Mouse (Mus musculus) cerebellum, adult 11-12 months (tissue): ENCODE data around the gene Rnf150.
"Not testable (repeated sequence)": the region's sequence is repeated elsewhere in the genome, so short reads cannot be mapped to it uniquely, and the experiment has no call there.

Experiments
- DNase-seq: peaks from one replicate; pipeline ENCODE4 v3.0.0; 2022

Rnf150 gene

DNA sequence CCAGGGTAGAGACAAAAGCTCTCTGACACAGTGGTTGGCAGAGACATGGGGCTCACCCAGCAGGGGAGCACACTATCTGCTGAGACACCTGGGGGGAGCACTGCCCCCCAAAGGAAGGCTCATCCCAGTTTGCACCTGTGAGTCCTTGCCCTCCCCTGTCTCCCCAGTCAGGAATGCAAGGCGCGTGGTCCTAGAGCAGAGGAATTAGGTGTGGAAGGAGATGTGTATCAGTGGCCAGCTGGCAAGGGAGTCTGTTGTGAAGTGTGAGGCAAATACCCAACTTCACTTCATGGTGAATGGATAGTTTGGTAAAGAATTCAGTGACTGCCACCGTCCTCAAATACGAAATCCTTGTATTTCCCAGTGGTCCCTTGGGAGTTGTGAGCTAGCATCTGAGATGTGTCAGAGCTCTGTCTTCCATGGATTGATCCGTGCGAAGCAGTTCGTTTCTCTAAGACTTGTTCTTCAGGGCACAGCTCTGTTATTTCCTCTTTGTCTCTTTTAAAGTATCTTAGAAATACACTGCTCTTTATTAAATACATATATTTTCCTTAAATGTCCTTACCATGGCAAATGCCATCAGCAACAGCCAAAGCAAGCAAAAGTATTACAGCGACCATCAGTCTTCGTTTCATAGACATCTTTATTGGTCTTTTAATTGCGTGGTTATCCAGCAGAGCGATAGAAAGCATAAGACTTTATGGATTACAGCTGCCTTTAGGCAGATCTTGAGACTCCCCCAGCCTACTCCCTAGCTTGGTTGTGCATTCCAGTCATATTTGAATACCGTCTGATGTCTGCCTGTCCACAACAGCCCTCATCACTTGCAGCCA is 215.8 kb downstream of the Rnf150 start:
- no peak for DNase-seq

DNA sequence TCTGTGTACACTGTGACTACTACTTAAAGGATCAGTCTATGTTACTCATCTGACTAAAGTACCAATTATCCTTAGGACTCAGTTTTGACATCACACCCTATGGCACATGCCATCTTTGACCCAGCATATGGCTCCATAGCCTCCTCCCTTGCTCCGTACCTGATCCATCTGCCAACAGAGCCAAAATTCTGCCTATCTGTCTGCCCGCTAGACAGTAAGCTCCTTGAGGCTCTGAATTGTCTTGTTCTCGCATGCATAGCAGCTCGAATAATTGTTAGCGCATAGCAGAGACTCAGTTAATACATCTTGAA is 216.3 kb downstream of the Rnf150 start:
- no peak for DNase-seq

DNA sequence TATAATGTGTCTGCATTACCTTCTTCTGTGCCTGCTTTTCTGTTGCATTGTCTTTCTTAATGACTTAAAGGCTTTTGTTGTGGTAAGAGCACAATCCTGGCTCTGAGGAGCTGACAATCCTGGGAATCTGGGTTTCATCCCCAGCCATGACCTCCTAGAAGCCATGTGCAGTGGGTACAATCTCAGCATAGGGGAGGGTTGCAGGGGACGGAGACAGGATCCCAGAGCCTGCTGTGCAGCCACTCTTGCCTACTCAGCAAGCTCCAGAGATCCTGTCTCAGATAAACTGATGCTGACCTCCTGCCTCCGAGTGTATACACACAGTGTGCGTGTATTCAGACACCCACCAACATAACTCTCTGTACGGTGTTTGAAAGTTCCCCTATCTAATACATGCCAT is 218.1 kb downstream of the Rnf150 start:
- DNase-seq = no peak

DNA sequence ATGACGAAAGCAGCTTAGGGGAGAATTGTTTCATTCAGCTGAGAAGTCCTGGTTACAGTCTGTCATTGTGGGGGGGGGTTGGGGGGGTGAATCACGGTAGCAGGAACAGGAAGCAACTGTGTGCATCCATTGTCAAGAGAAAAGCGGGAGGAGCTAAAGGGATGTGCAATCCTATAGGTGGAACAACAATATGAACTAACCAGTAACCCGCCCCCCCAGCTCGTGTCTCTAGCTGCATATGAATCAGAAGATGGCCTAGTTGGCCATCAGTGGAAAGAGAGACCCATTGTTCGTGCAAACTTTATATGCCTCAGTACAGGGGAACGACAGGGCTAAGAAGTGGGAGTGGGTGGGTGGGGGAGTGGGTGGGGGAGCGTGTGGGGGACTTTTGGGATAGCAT is 218.7 kb downstream of the Rnf150 start:
- DNase-seq = not testable (repeated sequence)

DNA sequence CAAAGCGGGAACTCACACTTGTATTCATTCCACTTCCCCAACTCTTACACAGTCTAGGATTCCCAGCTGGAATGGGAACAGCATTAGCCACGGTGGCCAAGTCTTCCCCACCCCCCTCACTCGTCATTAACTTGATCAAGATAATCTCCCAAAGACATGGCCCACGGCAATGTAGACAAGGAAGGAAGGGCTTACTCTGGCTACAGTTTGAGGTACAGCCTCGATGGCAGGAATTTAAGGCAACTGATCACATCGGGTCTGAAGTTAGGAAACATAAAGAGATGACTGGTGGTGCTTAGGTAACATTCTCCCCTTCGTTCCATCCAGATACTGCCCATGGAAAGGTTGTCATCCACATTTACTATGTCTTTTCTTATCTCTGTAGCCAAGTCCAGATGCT is 219.1 kb downstream of the Rnf150 start:
- no peak for DNase-seq

DNA sequence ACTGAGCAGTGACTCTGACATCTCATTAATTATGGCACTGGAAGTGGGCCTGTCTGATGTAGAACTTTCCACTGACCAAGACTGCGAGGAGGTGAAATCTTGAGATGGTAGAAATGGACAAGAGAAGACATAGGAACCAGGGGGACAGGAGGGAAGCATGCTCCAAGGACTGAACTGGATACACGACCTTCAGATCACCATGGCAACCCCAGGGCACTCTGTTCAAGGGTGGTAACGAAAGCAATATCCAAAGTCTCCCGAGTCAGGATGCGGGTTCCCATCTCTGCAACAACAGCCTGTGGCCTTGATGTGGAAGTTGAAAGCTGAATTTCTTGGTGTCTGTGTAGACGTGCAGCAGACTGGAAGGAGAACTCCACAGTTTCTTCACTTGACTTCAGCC is 220.3 kb downstream of the Rnf150 start:
- no peak for DNase-seq

DNA sequence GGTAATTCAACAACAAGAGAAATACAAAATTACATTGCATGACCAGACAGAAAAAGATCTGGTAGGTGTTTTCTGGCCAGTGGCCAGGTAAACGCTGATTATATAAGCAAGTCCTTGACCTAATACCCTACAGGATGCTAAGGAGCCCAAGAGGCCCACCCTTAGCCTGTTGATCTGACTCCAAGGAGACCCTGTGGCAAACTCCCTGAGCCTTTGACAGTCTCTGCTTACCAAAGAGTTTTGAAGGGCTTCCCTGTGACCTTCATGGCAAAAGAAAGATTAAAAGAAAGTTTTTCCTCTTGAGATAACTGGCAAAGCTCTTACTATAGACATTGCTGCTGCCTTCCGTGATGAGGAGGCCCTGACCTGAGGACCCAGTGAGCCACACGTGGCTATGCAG is 222.4 kb downstream of the Rnf150 start:
- no peak for DNase-seq

DNA sequence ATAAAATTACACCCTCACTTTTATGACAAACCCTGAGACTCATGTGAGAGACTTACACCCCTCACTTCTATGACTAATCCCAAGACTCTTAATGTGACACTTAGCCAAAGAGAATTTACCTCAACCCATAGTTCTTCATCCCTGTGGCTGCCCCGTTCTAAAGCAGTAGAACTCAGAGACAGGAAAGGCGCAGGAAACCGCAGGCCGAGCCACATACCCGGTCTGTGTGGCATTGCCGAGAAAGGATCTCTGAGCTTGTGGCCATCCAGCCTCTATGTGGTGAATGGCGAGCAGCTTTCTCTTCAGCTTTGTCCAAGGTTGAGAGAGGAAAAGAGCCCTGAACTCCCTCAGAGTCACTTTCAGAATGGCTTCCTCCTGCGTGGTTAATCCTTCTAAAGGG is 223.5 kb downstream of the Rnf150 start:
- DNase-seq = no peak

DNA sequence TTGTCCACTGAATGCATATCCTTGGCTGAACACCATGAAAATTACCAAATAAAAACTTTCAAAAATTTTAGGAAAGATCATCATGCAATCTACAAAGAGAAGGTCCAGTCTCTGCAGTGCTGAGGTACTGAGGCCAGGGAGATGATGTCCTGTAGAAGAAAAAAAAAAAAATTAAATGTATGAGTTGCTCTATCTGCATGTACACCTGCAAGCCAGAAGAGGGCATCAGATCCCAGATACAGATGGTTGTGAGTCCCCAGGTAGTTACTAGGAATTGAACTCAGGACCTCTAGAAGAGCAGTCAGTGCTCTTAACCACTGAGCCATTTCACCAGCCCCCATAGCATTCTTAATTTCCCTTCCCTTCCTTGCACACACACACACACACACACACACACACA is 224.4 kb downstream of the Rnf150 start:
- DNase-seq = no peak

DNA sequence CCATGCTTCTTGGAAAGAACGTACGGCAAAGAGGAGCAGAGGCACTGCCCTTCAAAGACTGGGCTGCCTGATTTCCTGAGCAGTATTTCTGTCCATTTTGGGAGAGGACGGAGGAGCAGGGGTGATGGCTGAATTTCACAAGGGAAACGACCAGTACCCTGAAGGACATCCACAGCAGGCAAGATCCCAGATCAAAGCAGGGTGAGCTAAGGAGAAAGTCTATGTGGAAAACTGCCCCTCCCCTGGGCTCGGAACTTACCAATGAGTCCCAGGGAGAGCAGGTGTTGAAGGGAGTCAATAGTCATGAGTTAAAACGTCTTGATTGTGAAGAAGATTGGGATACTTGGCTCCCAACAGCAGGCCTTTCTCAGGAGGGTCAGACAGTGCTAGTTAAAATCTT is 225.0 kb downstream of the Rnf150 start:
- DNase-seq = no peak

DNA sequence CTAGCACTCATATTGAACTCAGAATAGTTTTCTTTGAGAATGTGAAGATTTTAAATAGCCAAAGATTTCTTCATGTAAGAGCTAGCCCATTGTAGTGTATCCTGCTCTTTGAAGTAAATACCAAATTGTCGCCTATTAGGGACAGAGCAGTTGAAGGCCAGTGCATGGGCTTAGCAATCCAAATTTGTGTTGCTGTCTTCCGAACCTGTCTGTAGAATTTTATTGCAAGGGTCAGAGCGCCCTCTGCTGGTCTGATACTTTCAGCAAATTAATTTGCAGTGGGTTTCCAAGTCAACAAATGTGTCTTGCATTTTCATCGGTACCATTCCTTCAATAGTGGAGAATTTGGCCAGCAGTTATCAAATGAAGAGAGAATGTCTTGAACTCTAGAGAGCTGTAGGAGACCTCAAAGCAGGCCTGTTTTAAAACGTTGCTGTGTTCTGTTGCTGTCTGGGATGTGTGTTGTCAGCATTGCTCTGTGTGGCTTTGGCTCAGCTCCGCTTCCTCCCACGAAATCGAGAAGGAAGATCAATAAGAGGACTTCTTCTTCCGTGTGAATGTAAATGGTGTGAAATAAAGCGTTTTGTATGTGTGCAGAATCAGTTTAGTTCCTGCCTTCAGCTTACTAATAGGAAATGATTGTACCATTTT is 226.3 kb downstream of the Rnf150 start:
- DNase-seq = peak; percentile 74

DNA sequence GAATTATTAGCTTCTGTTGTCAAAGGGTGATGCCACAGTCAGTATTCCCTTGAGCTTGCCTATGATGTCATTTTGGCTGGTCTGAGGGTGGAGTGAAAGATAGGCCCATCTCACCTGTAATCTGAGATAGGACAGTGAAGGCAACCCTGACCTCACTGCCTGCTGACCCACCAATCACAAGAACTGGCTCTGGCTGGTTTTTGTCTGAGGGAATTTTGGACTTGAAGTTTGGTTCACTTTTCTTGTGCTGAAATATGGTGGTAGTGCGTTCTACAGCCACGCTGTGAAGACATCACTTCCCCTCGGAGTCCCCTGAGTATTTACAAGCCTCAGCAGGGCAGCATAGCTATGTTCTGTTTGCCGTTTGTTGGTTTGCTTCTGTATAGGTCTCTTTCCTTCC is 227.3 kb downstream of the Rnf150 start:
- no peak for DNase-seq

DNA sequence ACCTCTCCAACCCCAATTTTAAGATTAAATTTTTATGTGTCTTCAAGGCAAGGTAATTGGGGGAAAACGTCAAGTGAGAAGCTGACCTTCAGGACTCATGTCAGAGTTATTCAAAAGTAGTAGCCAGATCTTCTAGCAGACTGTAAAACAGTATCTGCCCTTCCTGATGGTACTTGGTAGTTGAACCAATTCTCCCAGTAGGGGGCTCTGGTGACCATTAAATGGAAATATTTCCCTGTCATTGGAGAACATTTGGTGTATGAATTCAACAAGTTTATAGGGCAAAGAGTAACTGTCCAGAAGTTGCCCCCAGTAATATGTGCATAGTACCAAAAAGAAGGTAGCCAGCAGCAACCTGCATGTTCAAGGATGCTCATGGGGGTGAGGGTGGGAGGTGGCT is 236.9 kb downstream of the Rnf150 start:
- no peak for DNase-seq

DNA sequence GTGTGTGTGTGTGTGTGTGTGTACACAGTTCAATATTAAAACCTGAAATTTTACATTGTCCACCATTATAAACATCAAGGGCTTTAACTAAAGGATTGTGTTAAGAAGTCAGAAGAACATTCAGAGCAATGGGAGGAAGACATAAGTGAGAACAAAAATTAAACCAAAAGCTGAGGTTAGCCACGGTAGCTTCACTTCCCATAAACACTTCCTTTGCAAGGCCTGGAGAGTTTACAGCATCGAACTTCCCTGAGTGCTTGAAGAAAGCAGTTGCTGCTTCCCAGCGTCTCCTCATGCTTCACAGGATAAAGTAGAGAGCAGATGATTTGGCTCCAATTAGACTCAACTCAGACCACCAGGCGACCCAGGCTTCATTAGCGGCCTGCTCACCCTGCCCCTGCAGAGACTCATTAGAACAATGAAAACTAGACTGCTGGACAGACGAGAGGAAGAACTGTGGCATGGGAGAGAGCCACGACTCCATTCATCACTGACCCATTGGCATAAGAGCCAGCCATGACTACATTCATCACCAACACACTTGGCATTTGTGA is 239.9 kb downstream of the Rnf150 start:
- no peak for DNase-seq

DNA sequence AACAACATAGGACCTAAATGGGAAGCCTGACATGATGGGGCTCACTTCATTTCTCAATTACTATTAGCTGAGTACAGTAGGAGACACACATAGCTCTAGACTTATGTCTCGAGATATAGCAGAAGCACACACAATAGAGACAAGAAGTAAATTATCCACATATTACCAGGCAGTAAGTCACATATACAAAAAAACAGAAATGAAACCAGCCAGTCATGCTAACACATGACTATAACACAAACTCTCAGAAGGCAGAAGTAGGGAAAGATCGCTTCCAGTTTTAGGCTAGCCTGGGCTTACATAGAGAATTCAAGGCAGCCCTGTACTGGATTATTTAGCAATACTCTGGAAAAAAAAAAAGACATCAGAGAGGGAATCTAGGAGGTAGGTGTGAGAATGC is 240.8 kb downstream of the Rnf150 start:
- no peak for DNase-seq

DNA sequence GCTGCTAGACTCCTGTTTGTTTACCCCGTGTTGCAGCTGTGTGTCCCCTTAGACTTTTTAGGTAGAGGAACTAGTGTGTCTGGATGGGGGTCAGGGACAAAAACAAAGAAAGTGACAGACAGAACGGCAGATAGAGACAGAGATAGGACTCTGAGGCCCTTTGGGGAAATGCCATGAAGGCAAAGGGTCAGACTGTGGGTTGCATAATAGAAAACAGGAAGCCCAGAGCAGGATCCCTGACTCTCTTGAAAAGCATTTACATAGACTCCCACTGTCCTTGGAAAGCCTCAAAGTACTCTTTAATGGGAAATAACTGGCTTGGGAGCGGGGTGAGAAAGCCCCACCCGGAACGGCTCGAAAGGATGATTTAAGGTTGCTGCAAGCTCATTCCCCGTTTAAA is 246.6 kb downstream of the Rnf150 start:
- no peak for DNase-seq

DNA sequence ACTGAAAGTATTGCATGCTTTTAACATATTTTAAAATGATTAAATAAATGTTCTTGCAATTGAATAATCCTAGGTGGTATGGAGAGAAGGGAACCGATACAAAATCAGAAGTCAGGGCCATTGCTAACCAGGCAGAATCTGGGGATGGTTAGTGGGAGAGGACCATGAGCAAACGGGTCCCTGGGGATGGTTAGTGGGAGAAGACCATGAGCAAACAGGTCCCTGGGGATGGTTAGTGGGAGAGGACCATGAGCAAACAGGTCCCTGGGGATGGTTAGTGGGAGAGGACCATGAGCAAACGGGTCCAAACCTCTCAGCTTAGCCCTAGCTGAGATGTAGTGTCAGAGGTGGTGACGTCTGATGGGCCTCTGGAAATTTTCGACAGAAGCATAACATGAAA is 247.0 kb downstream of the Rnf150 start:
- no peak for DNase-seq

DNA sequence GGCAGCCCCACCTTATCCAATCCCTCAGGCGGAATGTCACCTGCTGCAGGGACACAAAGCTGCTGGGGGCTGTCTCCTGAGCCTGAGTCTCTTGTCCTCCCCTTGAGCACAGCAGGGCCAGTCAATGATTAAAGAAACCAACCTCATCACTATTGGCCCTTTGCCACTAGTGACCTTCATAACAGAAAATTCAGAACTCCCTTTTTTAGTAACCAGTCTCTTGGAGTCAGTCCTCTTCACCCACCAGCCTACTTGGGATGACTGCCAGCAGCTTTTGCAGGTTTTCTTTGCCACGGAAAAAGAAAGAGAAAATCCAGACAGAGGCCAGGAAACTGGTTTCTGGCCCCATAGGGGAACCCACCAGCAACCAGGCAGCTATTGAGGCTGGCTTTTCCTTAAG is 271.9 kb downstream of the Rnf150 start:
- no peak for DNase-seq

DNA sequence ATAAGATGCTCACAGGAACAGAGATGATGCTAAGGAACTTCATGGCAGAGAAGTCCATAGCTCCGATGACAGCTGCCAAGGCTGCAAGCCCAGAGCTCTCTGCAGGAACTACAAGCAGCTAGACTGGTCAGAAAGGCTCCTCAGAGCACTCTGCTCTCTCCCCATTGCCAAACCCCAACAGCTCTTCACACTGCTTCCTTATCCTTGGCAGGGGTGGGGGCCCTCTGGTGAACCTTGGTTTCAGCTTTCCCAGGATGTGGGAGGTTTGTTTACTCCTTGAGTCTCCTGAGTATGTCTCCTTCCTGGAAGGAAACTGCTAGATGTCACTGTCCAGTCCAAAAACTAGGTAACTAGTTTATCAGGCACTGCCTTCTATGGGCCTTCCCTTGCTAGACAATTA is 276.9 kb downstream of the Rnf150 start:
- DNase-seq = no peak

DNA sequence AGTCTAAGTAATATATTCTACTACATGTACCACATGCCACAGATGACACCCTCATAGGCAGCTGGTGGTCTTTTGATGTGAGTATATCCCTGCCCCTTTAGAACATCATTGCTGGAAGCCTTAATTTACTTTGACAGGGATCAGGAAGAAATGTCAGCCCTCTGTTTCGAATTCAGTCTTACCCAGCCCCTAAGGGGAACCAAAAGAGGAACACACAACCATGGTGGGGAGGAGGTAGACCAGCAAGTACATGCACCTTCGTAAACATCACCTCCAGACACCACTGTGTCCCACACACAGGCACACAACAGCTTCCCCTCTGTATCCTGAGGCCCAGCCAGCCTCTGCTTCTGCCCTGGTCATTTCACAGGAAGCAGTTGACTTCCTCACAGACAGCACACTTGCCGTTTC is 277.6 kb downstream of the Rnf150 start:
- DNase-seq = no peak
